Comparison of ENCODE assay signal across 9 mouse cellular contexts in genomic region chr4:124656854-124657650, GRCm38 (mm10). TPM values are rescaled to one million over a fixed set of nuclear protein-coding genes. Genes with fewer than 3 reads are reported as not detected.
DNase-seq lines count a peak whose midpoint lies in the region; TF ChIP-seq lines count a peak whose summit lies in the region.
"Had no signal": no experiment of that assay in that cellular context is flagged by ENCODE, and none has a peak within 500 bp of the region (broad histone marks: within the 10 kb centered on the region; RNA-seq: fewer than 3 reads in every experiment).

No protein-coding gene starts in this region.

- no peak for TF ChIP-seq POLR2A in cortical plate, adult 2 months (IDR thresholded peaks at IDR 0.05; ENCODE audit: extremely low read depth, insufficient read depth, low read length)

- H3K27ac ChIP-seq in cortical plate, adult 2 months (ENCODE audit: insufficient read depth, low read length), result no peak overlapping the region
- peak overlapping the region; percentile 41 for H3K27ac ChIP-seq in left cerebral cortex, adult 2 months

- peak; percentile 77 to 90 for DNase-seq in adrenal gland, adult (ENCODE audit: inconsistent age in 2 of 2, low spot score in 1 of 2)
- peak; percentile 83 for DNase-seq in gastrocnemius, postnatal 10 days
- DNase-seq in induced T-regulatory cell, adult 2 months (ENCODE audit: low read depth), result peak; percentile 72
- DNase-seq in left cerebral cortex, adult 2 months (ENCODE audit: extremely low spot score in 1 of 2, low spot score in 2 of 2), result peak; percentile 86 to 88
- peak; percentile 66 for DNase-seq in lung, postnatal 36 days
- DNase-seq in right cerebral cortex, adult 18-20 months, result peak; percentile 92
- DNase-seq in urinary bladder, postnatal 25 days (ENCODE audit: low spot score), result peak; percentile 58

- no peaks in the 10 kb centered on the region for H3K4me1 ChIP-seq in cortical plate, adult 2 months (ENCODE audit: control insufficient read depth, insufficient read depth, low read length)

- TF ChIP-seq CTCF in cortical plate, adult 2 months (IDR thresholded peaks at IDR 0.05; ENCODE audit: extremely low read depth, insufficient read depth, low read length), result no peak
- no peak for TF ChIP-seq CTCF in left cerebral cortex, adult 2 months (IDR thresholded peaks at IDR 0.05)

- intact Hi-C loops in left cerebral cortex, adult 2 months (cut with DNase I), result loop anchor here (2.0 to 5.0 kb wide), 5 partner anchors 60 to 514 kb away; no protein-coding TSS in a partner anchor

- H3K4me3 ChIP-seq in cortical plate, adult 2 months (ENCODE audit: insufficient read depth, low read length), result peak overlapping the region; percentile 43
- peak overlapping the region; percentile 69 for H3K4me3 ChIP-seq in left cerebral cortex, adult 2 months

RNA-seq across cellular contexts. Expression of gene Pou3f1, which starts 0.4 kb away (rescaled TPM):
- polyA plus RNA-seq in cortical plate, adult 2 months (2012; rRNA removed), result 13.8 and 15.8 TPM in 2 replicates
- total RNA-seq in gastrocnemius, postnatal 10 days (2021), result 1 to 10 TPM; 2.8 to 2.9 TPM
- 10 to 100 TPM; 16.9 to 18.8 TPM for total RNA-seq in left cerebral cortex, adult 2 months (2021)
- total RNA-seq: hematopoietic stem cell, adult 5-6 weeks had no signal

RNA-seq across cellular contexts. Expression of gene Utp11, which starts 36.3 kb away (rescaled TPM):
- 18.6 and 19.3 TPM in 2 replicates for polyA plus RNA-seq in cortical plate, adult 2 months (2012; rRNA removed)
- total RNA-seq in gastrocnemius, postnatal 10 days (2021), result 10 to 100 TPM; 21.7 to 25.4 TPM
- total RNA-seq in left cerebral cortex, adult 2 months (2021), result 10 to 100 TPM; 13.3 to 15.7 TPM

RNA-seq across cellular contexts. Expression of gene Fhl3, which starts 43.4 kb away (rescaled TPM):
- 1.8 and 2.4 TPM in 2 replicates for polyA plus RNA-seq in cortical plate, adult 2 months (2012; rRNA removed)
- 10 to 100 TPM; 61.2 to 65.0 TPM for total RNA-seq in gastrocnemius, postnatal 10 days (2021)
- total RNA-seq in left cerebral cortex, adult 2 months (2021), result 1 to 10 TPM; 1.4 to 2.2 TPM

RNA-seq across cellular contexts. Expression of gene 3100002H09Rik, which starts 46.4 kb away (rescaled TPM):
- 0.25 and 0.44 TPM in 2 replicates for polyA plus RNA-seq in cortical plate, adult 2 months (2012; rRNA removed)
- total RNA-seq in gastrocnemius, postnatal 10 days (2021), result not detected
- under 1 TPM in 1 of 2 experiments, not detected in 1; 0.70 TPM for total RNA-seq in left cerebral cortex, adult 2 months (2021)
- total RNA-seq: hematopoietic stem cell, adult 5-6 weeks had no signal

RNA-seq across cellular contexts. Expression of gene Sf3a3, which starts 57.5 kb away (rescaled TPM):
- polyA plus RNA-seq in cortical plate, adult 2 months (2012; rRNA removed), result 33.9 and 35.4 TPM in 2 replicates
- 10 to 100 TPM; 24.2 to 25.2 TPM for total RNA-seq in gastrocnemius, postnatal 10 days (2021)
- 10 to 100 TPM; 33.0 to 35.6 TPM for total RNA-seq in left cerebral cortex, adult 2 months (2021)

Comparison
In these comparisons a context has a peak if more than half of its experiments do, and no peak if none do; other contexts are left out.
1. RNA of gene Pou3f1, which starts 0.4 kb away (total RNA-seq): 16.9 to 18.8 TPM in left cerebral cortex, adult 2 months; 2.8 to 2.9 TPM in gastrocnemius, postnatal 10 days; every median in the first group is over 4 times any median in the second.
2. RNA of gene Fhl3, which starts 43.4 kb away (total RNA-seq): 61.2 to 65.0 TPM in gastrocnemius, postnatal 10 days; 1.4 to 2.2 TPM in left cerebral cortex, adult 2 months; every median in the first group is over 10 times any median in the second.
3. Peak in every context shown above with its lines, with median percentiles within 50 percentile points of each other: DNase-seq.